Mouse (Mus musculus) erythroblast, adult 5-6 weeks (primary cell): Measurements from ENCODE around the gene Ipo9. TPM values are rescaled to one million over a fixed set of nuclear protein-coding genes. Genes with fewer than 3 reads are reported as not detected.

Source experiments
- ATAC-seq: replicated peaks from 2 replicates; pipeline ENCODE4 v1.8.0; 2016; ENCODE audit warnings: moderate number of reproducible peaks, mild to moderate bottlenecking, moderate TSS enrichment, inconsistent platforms; ENCODE audit not compliant: poor library complexity, low FRiP score, severe bottlenecking
- total RNA-seq, 2 experiments: library from RNA; stranded (forward) in 1 of 2; stranded (reverse) in 1 of 2; fragments of 150-400 nt in 1 of 2; fragments of 200-764, 138-1000 nt in 1 of 2; gene quantifications; 2 replicates each; pipeline versions ENCODE4 v1.2.3 to v1.2.4; 2015 to 2017; ENCODE audit warnings: low replicate concordance in 2 of 2

The Ipo9 gene
- total RNA-seq, 2 experiments from 2014 or later, result 11.0 to 17.2 TPM

GRCm38 (mm10) chr1:135374175-135374867 lies 56.0 kb downstream of the Ipo9 start:
- ATAC-seq, result no peak

GRCm38 (mm10) chr1:135373171-135373677 lies 57.1 kb downstream of the Ipo9 start:
- ATAC-seq, result no peak

- no peak for ATAC-seq
Observed at GRCm38 (mm10) chr1:135369415-135369814, 60.9 kb downstream of the Ipo9 start.

- ATAC-seq, result no peak
Observed at GRCm38 (mm10) chr1:135368982-135369381, 61.3 kb downstream of the Ipo9 start.

- no peak for ATAC-seq
Observed at GRCm38 (mm10) chr1:135368245-135368644, 62.1 kb downstream of the Ipo9 start.

- ATAC-seq, result no peak
Observed at GRCm38 (mm10) chr1:135367595-135367994, 62.7 kb downstream of the Ipo9 start.

GRCm38 (mm10) chr1:135367005-135367404 lies 63.3 kb downstream of the Ipo9 start:
- no peak for ATAC-seq

GRCm38 (mm10) chr1:135366380-135366779 lies 63.9 kb downstream of the Ipo9 start:
- no peak for ATAC-seq

- no peak for ATAC-seq
Observed at GRCm38 (mm10) chr1:135363446-135363845, 66.9 kb downstream of the Ipo9 start.

- ATAC-seq, result no peak
Observed at GRCm38 (mm10) chr1:135362115-135362514, 68.2 kb downstream of the Ipo9 start.

- ATAC-seq, result no peak
Observed at GRCm38 (mm10) chr1:135361491-135361890, 68.8 kb downstream of the Ipo9 start.

- no peak for ATAC-seq
Observed at GRCm38 (mm10) chr1:135359071-135359470, 71.2 kb downstream of the Ipo9 start.

GRCm38 (mm10) chr1:135351953-135352352 lies 78.3 kb downstream of the Ipo9 start:
- ATAC-seq, result no peak

- no peak for ATAC-seq
Observed at GRCm38 (mm10) chr1:135347498-135348169, 82.7 kb downstream of the Ipo9 start.

GRCm38 (mm10) chr1:135346891-135347290 lies 83.4 kb downstream of the Ipo9 start:
- ATAC-seq, result no peak

GRCm38 (mm10) chr1:135344026-135344425 lies 86.3 kb downstream of the Ipo9 start:
- no peak for ATAC-seq

- no peak for ATAC-seq
Observed at GRCm38 (mm10) chr1:135341947-135342346, 88.4 kb downstream of the Ipo9 start.
